Mouse (Mus musculus) testis, adult 2 months (tissue): ENCODE measurements around the gene Uba7. TPM values are rescaled to one million over a fixed set of nuclear protein-coding genes. Genes with fewer than 3 reads are reported as not detected.

Experiments
- H3K27ac ChIP-seq: fragments of 200-500 bp; 2 replicates; pipeline ENCODE4 v1.5.1; 2012; ENCODE audit warnings: low read depth, low read length; ENCODE audit not compliant: control insufficient read depth, insufficient read depth
- H3K27me3 ChIP-seq: fragments of 200-500 bp; 2 replicates; pipeline ENCODE4 v1.6.1; 2012; ENCODE audit warnings: mild to moderate bottlenecking, low read length, moderate library complexity; ENCODE audit not compliant: control insufficient read depth, insufficient read depth
- H3K36me3 ChIP-seq: fragments of 200-500 bp; 2 replicates; pipeline ENCODE4 v1.6.1; 2012; ENCODE audit warnings: mild to moderate bottlenecking, low read length; ENCODE audit not compliant: control insufficient read depth, insufficient read depth
- H3K4me1 ChIP-seq: fragments of 200-500 bp; 2 replicates; pipeline ENCODE4 v1.6.1; 2012; ENCODE audit warnings: low read length; ENCODE audit not compliant: control insufficient read depth, insufficient read depth
- H3K4me3 ChIP-seq: fragments of 200-500 bp; 2 replicates; pipeline ENCODE4 v1.5.1; 2012; ENCODE audit warnings: low read depth, mild to moderate bottlenecking, low read length, moderate library complexity, mixed read lengths; ENCODE audit not compliant: control insufficient read depth
- CTCF ChIP-seq: fragments of 200-500 bp; IDR thresholded peaks from 2 replicates; pipeline ENCODE4 v1.5.1; 2012; ENCODE audit warnings: low read depth, mild to moderate bottlenecking, inconsistent platforms, low read length, moderate library complexity; ENCODE audit not compliant: control insufficient read depth, insufficient read depth, insufficient replicate concordance
- POLR2A ChIP-seq: fragments of 200-500 bp; IDR thresholded peaks from 2 replicates; pipeline ENCODE4 v1.6.1; 2012; ENCODE audit warnings: low read depth, mild to moderate bottlenecking, inconsistent platforms, low read length, moderate library complexity; ENCODE audit not compliant: control insufficient read depth
- polyA plus RNA-seq: library from polyadenylated mRNA; depleted of rRNA; stranded (reverse); fragments of >200 nt; gene quantifications from 2 replicates; pipeline ENCODE4 v1.2.3, GENCODE M21; 2012

Uba7 gene
- polyA plus RNA-seq, 1 experiment = 2.0 TPM

DNA sequence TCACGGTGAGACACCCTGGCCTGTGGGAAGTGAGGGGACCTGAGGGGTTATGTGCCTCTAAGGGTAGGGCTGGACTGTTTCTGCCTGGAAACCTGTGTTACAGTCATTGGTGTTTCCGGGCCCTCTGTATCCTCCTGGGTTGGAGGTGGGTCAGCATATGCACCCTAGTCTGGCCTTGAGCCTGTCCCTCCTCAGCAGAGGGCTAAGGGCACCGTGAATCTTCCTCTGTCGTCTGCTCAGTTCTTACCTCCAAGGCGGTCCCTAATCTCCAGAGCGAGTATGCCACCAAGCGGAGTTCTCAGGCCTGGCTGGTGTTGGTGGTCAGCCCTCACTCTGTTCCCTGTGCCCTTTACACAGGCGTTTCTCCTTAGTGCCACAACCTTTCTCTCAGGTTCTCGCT is 12.4 kb upstream of the Uba7 start:
- Histone ChIP-seq H3K27ac (no peak overlapping the region), H3K36me3 (no peaks in the 10 kb centered on the region; the same call in none of the 2 replicates), H3K27me3 (no peaks in the 10 kb centered on the region), H3K4me1 (no peaks in the 10 kb centered on the region), H3K4me3 (no peak overlapping the region)
- TF ChIP-seq CTCF (no peak), POLR2A (no peak)

DNA sequence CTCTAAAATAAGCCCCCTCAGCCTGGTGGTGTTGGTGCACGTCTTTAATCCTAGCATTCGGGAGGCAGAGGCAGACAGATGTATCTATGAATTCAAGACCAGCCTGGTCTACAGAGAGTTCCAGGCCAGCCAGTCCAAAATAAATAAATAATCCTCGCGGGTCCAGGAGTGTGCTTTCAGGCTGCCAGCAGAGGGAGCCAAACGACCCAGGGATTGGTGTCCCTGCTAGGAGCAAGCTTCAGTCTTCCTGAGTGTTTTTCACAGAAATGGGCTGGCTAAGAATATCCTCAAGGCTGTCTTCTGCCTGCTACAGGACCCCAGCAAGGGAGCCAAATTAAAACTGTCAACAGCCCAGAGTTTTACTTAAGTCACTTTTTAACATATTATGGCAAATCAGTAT is 11.6 kb upstream of the Uba7 start:
- no peaks in the 10 kb centered on the region for H3K27me3 ChIP-seq
- no peak overlapping the region for H3K4me3 ChIP-seq
- H3K36me3 ChIP-seq = no peaks in the 10 kb centered on the region; the same call in none of the 2 replicates
- H3K4me1 ChIP-seq = no peaks in the 10 kb centered on the region
- H3K27ac ChIP-seq = no peak overlapping the region
- TF ChIP-seq CTCF (peak; percentile 70; the same call in 1 of the 2 replicates), POLR2A (no peak)

- no peaks in the 10 kb centered on the region; the same call in none of the 2 replicates for H3K36me3 ChIP-seq
- H3K4me1 ChIP-seq = no peaks in the 10 kb centered on the region
- H3K4me3 ChIP-seq = no peak overlapping the region
- TF ChIP-seq CTCF (no peak), POLR2A (no peak)
- no peak overlapping the region for H3K27ac ChIP-seq
- H3K27me3 ChIP-seq = no peaks in the 10 kb centered on the region
These were observed 10.6 kb upstream of the Uba7 start for GRCm38 (mm10) chr9:107964681-107965080.

DNA sequence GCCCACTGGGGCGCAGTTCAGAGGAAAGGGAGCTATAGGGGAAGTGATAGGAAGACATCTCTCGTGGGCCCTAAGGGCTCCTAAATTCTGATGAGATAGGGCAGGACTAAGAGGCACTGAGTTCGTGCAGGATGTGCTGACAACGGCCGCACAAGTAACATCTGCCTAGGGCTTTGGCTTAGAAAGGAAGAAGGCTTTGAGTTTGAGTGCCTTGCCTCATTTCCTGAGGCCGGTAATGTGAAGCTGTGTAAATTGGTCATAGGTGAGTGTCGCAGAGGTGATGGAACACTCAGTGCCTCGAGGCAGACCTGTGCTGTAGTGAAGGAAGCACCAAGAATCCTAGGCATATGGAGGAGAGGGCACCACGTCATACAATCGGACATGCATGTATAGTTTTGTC is 8.6 kb upstream of the Uba7 start:
- Histone ChIP-seq H3K4me3 (no peak overlapping the region), H3K27me3 (no peaks in the 10 kb centered on the region), H3K27ac (no peak overlapping the region), H3K4me1 (no peaks in the 10 kb centered on the region), H3K36me3 (no peaks in the 10 kb centered on the region; the same call in none of the 2 replicates)
- TF ChIP-seq POLR2A (no peak), CTCF (no peak)

DNA sequence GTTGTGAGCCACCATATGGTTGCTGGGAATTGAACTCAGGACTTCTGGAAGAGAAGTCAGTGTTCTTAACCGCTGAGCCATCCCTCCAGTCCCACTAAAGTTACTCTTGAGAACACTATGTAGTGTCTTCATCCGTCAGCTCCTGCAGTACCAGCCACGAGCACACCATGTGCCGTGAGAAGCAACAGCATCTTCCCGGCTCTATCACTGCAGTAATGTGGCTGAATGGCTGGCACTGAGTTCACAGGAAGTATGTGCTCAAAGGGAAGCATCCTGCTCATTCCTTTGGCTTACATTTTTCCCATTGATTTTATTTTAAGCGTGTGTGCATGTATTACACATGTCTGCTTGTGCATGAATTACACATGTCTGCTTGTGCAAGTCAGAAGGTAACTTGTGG is 7.9 kb upstream of the Uba7 start:
- Histone ChIP-seq H3K4me3 (no peak overlapping the region), H3K27me3 (no peaks in the 10 kb centered on the region), H3K4me1 (no peaks in the 10 kb centered on the region), H3K27ac (no peak overlapping the region), H3K36me3 (no peaks in the 10 kb centered on the region; the same call in none of the 2 replicates)
- TF ChIP-seq POLR2A = no peak

- Histone ChIP-seq H3K36me3 (no peaks in the 10 kb centered on the region; the same call in 1 of the 2 replicates), H3K27ac (no peak overlapping the region), H3K4me1 (no peaks in the 10 kb centered on the region), H3K27me3 (no peaks in the 10 kb centered on the region), H3K4me3 (no peak overlapping the region)
- TF ChIP-seq POLR2A (no peak), CTCF (no peak)
These were observed 6.8 kb upstream of the Uba7 start for GRCm38 (mm10) chr9:107968531-107968930.

- TF ChIP-seq POLR2A = no peak
- Histone ChIP-seq H3K27ac (no peak overlapping the region), H3K4me3 (no peak overlapping the region), H3K36me3 (no peaks in the 10 kb centered on the region), H3K27me3 (no peaks in the 10 kb centered on the region), H3K4me1 (no peaks in the 10 kb centered on the region)
These were observed 5.0 kb upstream of the Uba7 start for GRCm38 (mm10) chr9:107970311-107970710.
